Mouse (Mus musculus) liver (tissue): Measurements from ENCODE around the gene Kmt2d.

Source experiments
- DNase-seq: peaks from one replicate; pipeline ENCODE4 v3.0.0-alpha.2; 2020; ENCODE audit warnings: mixed read lengths

The Kmt2d gene

GRCm38 (mm10) chr15:98796803-98797595 lies 74.0 kb downstream of the Kmt2d start:
- DNase-seq, result no peak

- no peak for DNase-seq
Measured at GRCm38 (mm10) chr15:98793141-98793698, 77.8 kb downstream of the Kmt2d start.

GRCm38 (mm10) chr15:98792233-98793020 lies 78.6 kb downstream of the Kmt2d start:
- DNase-seq, result no peak

- no peak for DNase-seq
Measured at GRCm38 (mm10) chr15:98791771-98792170, 79.2 kb downstream of the Kmt2d start.

GRCm38 (mm10) chr15:98791221-98791620 lies 79.8 kb downstream of the Kmt2d start:
- no peak for DNase-seq

- DNase-seq, result no peak
Measured at GRCm38 (mm10) chr15:98790761-98791160, 80.2 kb downstream of the Kmt2d start.

GRCm38 (mm10) chr15:98789661-98790535 lies 81.1 kb downstream of the Kmt2d start, which contains the start of gene Wnt1:
TSS of gene Wnt1 (plus strand) at chr15:98789857.
- peak; percentile 48 for DNase-seq

- no peak for DNase-seq
Measured at GRCm38 (mm10) chr15:98788972-98789660, 81.9 kb downstream of the Kmt2d start.

GRCm38 (mm10) chr15:98787930-98788329 lies 83.1 kb downstream of the Kmt2d start:
- DNase-seq, result no peak

- peak; percentile 46 for DNase-seq
Measured at GRCm38 (mm10) chr15:98785744-98786143, 85.3 kb downstream of the Kmt2d start.
